Mouse (Mus musculus) cortical plate, adult 2 months (tissue): ENCODE measurements around the gene Nkiras1.

Experiments used
- CTCF ChIP-seq: fragments of 200-500 bp; IDR thresholded peaks from 2 replicates; pipeline ENCODE4 v1.5.1; 2011; ENCODE audit warnings: mild to moderate bottlenecking, control low read depth, low read length; ENCODE audit not compliant: insufficient read depth; ENCODE audit errors: extremely low read depth
- POLR2A ChIP-seq: fragments of 200-500 bp; IDR thresholded peaks from 2 replicates; pipeline ENCODE4 v1.6.1; 2011; ENCODE audit warnings: mild to moderate bottlenecking, low read length, control low read depth; ENCODE audit not compliant: insufficient read depth; ENCODE audit errors: extremely low read depth

- no peak for TF ChIP-seq POLR2A
- TF ChIP-seq CTCF: no peak
Observed at GRCm38 (mm10) chr14:18330789-18331692, 60.1 kb downstream of the Nkiras1 start.
